Mouse (Mus musculus): ENCODE data around the gene Fuca1. TPM values are rescaled to one million over a fixed set of nuclear protein-coding genes. Genes with fewer than 3 reads are reported as not detected.

The Fuca1 gene
- polyA plus RNA-seq, 1 experiment = 47.9 TPM

DNA sequence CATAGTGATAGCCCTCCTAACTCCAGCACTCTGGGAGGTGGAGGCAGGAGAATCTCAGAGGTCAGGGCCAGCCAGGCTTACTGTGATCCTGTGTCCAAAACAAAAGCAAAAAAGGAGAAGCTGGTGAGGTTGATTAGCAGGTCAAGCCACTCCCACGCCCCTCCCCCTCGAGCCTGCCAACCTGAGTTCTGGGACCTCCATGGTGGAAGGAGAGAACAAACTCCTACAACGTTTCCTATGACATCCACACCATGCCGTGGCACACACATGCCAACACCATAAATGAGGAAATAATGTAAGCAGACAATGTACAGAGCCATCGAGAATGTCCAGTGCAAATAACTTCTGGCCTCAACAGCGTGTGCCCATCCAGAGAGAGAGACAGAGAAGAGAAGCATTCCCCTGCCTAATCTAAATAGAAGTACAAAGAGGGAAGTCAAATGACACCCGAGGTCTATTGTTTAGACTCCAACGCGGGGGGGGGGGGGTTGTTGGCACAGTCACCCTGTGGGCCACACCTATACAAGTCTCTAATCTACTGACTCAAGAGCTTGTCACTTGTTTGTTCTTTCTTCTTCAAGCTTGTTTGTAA is 44.4 kb upstream of the Fuca1 start:
- Histone ChIP-seq H3K27me3 (ENCODE audit: control insufficient read depth, insufficient read depth, low read length) (no peaks in the 10 kb centered on the region), H3K4me1 (ENCODE audit: control insufficient read depth, insufficient read depth, low read length) (peaks cover 4% of the 10 kb centered on the region; the same call in 1 of the 2 replicates), H3K27ac (ENCODE audit: insufficient read depth, low read length) (no peak overlapping the region), H3K4me3 (replicated peaks; ENCODE audit: insufficient read depth, low read depth, low read length) (peak overlapping the region; percentile 59)
- peak in 1 of 2 experiments; percentile 32 for DNase-seq
- no peak for TF ChIP-seq CTCF (IDR thresholded peaks at IDR 0.05; ENCODE audit: borderline replicate concordance, insufficient read depth, low read depth, low read length)
- TF ChIP-seq POLR2A (IDR thresholded peaks at IDR 0.05; ENCODE audit: borderline replicate concordance, insufficient read depth, low read length) = no peak
- WGBS = 18% methylated on average over 9 of the region's 9 CpGs

DNA sequence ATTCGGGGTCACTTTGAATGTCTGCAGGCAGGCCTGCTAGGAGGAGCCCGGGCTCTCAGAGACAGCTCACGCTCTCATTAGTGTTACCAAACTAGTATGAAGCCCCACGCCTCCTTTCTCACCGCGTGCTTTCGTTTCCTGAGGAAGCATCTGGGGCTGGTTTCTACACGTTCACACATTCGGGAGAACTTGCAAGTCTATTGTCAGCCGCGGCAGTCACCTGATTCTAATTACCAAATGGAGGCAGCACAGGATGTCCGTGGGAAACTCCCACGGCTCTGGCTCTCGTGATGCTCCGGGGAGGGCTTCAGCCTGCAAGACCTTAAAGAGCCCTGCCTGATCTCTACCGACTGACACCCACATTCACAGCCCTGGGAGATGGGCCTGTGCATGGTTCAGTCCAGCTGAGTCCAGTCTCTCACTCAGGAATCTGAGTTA is 43.9 kb upstream of the Fuca1 start:
- Histone ChIP-seq H3K27ac (ENCODE audit: insufficient read depth, low read length) (0 out of 2 replicates have a peak overlapping the region, but pooled peaks have one; percentile 4), H3K4me3 (replicated peaks; ENCODE audit: insufficient read depth, low read depth, low read length) (peak overlapping the region; percentile 59), H3K27me3 (ENCODE audit: control insufficient read depth, insufficient read depth, low read length) (no peaks in the 10 kb centered on the region), H3K4me1 (ENCODE audit: control insufficient read depth, insufficient read depth, low read length) (peaks cover 4% of the 10 kb centered on the region; the same call in 1 of the 2 replicates)
- DNase-seq = peak; percentile 59 to 60
- 3% methylated on average over 16 of the region's 16 CpGs for WGBS
- TF ChIP-seq CTCF (IDR thresholded peaks at IDR 0.05; ENCODE audit: borderline replicate concordance, insufficient read depth, low read depth, low read length) (no peak), POLR2A (IDR thresholded peaks at IDR 0.05; ENCODE audit: borderline replicate concordance, insufficient read depth, low read length) (no peak)

DNA sequence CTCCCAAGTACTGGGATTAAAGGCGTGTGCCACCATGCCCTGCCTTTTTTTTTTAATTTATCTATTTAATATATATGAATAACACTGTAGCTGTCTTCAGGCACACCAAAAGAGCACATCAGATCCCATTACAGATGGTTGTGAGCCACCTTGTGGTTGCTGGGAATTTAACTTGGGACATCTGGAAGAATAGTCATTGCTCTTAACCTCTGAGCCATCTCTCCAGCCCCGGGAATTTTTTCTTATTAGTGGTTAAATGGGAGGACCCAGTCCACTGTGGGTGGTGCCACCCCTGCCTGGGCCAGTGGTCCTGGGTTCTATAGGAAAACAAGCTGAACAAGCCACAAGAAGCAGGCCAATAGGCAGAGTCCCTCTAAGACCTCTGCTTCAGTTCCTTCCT is 42.8 kb upstream of the Fuca1 start:
- Histone ChIP-seq H3K4me3 (replicated peaks; ENCODE audit: insufficient read depth, low read depth, low read length) (no peak overlapping the region), H3K27ac (ENCODE audit: insufficient read depth, low read length) (no peak overlapping the region), H3K4me1 (ENCODE audit: control insufficient read depth, insufficient read depth, low read length) (peaks cover 4% of the 10 kb centered on the region; the same call in 1 of the 2 replicates), H3K27me3 (ENCODE audit: control insufficient read depth, insufficient read depth, low read length) (no peaks in the 10 kb centered on the region)
- TF ChIP-seq CTCF (IDR thresholded peaks at IDR 0.05; ENCODE audit: borderline replicate concordance, insufficient read depth, low read depth, low read length) (peak; percentile 17; the same call in 1 of the 2 replicates), POLR2A (IDR thresholded peaks at IDR 0.05; ENCODE audit: borderline replicate concordance, insufficient read depth, low read length) (no peak)
- no peak for DNase-seq
- WGBS = 62% methylated on average over 2 of the region's 2 CpGs

DNA sequence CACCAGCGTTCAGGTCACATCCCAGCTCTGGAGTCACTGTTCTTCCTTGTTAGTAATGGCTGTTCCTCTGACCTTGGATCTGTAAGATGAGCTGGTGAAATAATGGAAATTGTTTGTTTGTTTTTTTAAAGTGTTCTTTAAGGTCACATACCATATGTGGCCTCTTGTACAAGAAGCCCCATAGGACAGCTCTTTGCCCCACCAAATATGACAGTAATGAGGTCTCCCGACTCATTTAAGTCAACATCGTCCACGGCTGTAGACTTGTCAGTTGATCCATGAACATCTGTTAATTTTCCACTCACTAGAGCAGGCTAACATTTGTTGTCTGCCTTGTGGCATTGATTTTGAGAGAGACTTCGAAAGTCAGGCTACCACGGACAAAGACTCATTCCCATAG is 41.5 kb upstream of the Fuca1 start:
- Histone ChIP-seq H3K4me1 (ENCODE audit: control insufficient read depth, insufficient read depth, low read length) (peaks cover 4% of the 10 kb centered on the region; the same call in 1 of the 2 replicates), H3K27ac (ENCODE audit: insufficient read depth, low read length) (no peak overlapping the region), H3K27me3 (ENCODE audit: control insufficient read depth, insufficient read depth, low read length) (no peaks in the 10 kb centered on the region), H3K4me3 (replicated peaks; ENCODE audit: insufficient read depth, low read depth, low read length) (no peak overlapping the region)
- no peak for DNase-seq
- 47% methylated on average over 6 of the region's 6 CpGs for WGBS
- TF ChIP-seq POLR2A (IDR thresholded peaks at IDR 0.05; ENCODE audit: borderline replicate concordance, insufficient read depth, low read length) (no peak), CTCF (IDR thresholded peaks at IDR 0.05; ENCODE audit: borderline replicate concordance, insufficient read depth, low read depth, low read length) (no peak)

DNA sequence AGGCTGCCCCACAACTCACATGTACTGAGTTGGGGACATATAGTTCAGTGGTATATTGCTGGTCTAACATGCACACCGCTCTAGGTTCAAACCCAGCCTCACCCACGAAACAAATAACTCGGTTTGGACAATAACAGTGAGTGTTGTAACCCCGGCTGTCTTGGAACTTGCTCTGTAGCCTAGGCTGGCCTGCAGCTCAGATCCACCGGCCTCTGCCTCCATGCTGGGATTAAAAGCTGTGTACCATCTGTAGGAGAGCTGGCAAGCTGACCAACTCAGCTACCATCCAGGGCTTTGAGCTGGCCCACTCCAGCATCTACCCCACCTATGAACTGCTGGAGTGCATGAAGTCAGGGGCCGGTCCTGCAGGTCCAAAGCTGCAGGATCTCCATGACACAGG is 40.5 kb upstream of the Fuca1 start:
- H3K27me3 ChIP-seq (ENCODE audit: control insufficient read depth, insufficient read depth, low read length) = no peaks in the 10 kb centered on the region
- 72% methylated on average over 6 of the region's 6 CpGs for WGBS
- H3K27ac ChIP-seq (ENCODE audit: insufficient read depth, low read length) = no peak overlapping the region
- peaks cover 4% of the 10 kb centered on the region; the same call in 1 of the 2 replicates for H3K4me1 ChIP-seq (ENCODE audit: control insufficient read depth, insufficient read depth, low read length)
- no peak overlapping the region for H3K4me3 ChIP-seq (replicated peaks; ENCODE audit: insufficient read depth, low read depth, low read length)
- DNase-seq = no peak
- no peak for TF ChIP-seq CTCF (IDR thresholded peaks at IDR 0.05; ENCODE audit: borderline replicate concordance, insufficient read depth, low read depth, low read length)
- no peak for TF ChIP-seq POLR2A (IDR thresholded peaks at IDR 0.05; ENCODE audit: borderline replicate concordance, insufficient read depth, low read length)

DNA sequence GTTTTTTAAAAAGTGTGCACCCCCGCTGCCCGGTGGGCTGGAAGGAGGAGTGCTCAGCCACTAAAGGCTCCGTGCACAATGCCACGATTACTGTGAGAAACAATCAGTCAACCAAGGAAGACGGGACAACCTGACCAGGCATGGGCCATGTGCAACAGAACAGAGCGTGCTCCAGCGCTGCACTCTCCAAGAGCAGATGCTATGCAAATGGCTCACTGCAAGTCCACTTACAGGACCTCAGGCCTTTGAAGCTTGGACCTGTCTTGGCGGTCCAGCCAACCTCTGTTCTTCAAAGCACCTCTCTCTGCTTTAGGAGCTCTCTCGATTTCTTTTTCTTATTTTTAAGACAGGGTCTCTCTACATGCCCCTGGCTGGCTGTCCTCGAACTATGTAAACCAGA is 40.0 kb upstream of the Fuca1 start:
- peaks cover 4% of the 10 kb centered on the region; the same call in 1 of the 2 replicates for H3K4me1 ChIP-seq (ENCODE audit: control insufficient read depth, insufficient read depth, low read length)
- WGBS = 81% methylated on average over 10 of the region's 10 CpGs
- no peaks in the 10 kb centered on the region for H3K27me3 ChIP-seq (ENCODE audit: control insufficient read depth, insufficient read depth, low read length)
- no peak for DNase-seq
- TF ChIP-seq CTCF (IDR thresholded peaks at IDR 0.05; ENCODE audit: borderline replicate concordance, insufficient read depth, low read depth, low read length) (no peak), POLR2A (IDR thresholded peaks at IDR 0.05; ENCODE audit: borderline replicate concordance, insufficient read depth, low read length) (no peak)
- H3K4me3 ChIP-seq (replicated peaks; ENCODE audit: insufficient read depth, low read depth, low read length) = no peak overlapping the region
- no peak overlapping the region for H3K27ac ChIP-seq (ENCODE audit: insufficient read depth, low read length)

DNA sequence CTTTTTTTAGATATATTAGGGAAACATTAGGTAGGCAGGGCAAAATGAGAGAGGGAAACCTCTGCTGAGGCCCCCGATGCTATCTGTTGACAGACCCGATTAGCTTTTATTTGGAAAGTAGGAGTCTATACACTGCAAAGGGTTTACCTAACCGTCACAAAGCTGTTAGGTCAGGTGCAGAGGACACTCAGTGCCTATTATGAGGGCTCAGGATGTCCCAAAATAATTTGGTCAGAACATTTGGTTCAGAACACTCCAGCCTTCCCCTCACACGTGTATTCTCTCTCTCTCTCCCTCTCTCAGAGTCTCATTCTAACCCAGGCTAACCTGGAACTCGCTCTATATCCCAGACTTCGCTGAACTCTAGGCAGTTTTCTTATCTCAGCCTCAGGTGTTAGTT is 38.5 kb upstream of the Fuca1 start:
- Histone ChIP-seq H3K27me3 (ENCODE audit: control insufficient read depth, insufficient read depth, low read length) (no peaks in the 10 kb centered on the region), H3K27ac (ENCODE audit: insufficient read depth, low read length) (no peak overlapping the region), H3K4me1 (ENCODE audit: control insufficient read depth, insufficient read depth, low read length) (no peaks in the 10 kb centered on the region), H3K4me3 (replicated peaks; ENCODE audit: insufficient read depth, low read depth, low read length) (no peak overlapping the region)
- WGBS = 87% methylated on average over 6 of the region's 6 CpGs
- TF ChIP-seq POLR2A (IDR thresholded peaks at IDR 0.05; ENCODE audit: borderline replicate concordance, insufficient read depth, low read length) = no peak
- no peak for TF ChIP-seq CTCF (IDR thresholded peaks at IDR 0.05; ENCODE audit: borderline replicate concordance, insufficient read depth, low read depth, low read length)
- DNase-seq = no peak

DNA sequence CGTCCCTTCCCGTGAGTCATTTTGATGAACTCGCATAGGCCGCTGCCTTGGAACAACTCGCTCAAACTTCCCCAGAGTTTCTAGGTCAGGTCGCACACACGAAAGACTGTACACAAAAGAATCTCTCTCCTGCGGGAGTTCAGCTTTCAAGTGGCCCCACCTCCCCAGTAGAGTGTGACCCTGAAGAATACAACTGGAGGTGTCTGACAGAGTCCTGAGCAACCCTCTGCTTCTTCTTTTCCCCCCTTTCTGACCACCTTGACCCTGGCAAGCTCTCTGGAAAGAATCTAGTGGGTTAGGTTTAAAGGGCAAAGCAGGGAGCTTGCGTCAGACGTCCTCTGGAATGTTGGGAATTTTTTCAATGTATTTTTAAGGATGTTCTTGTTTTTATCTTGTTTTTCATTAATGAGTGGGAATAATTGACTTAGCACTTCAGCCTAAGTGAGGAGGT is 37.1 kb upstream of the Fuca1 start:
- DNase-seq = no peak
- Histone ChIP-seq H3K27ac (ENCODE audit: insufficient read depth, low read length) (no peak overlapping the region), H3K4me3 (replicated peaks; ENCODE audit: insufficient read depth, low read depth, low read length) (no peak overlapping the region), H3K27me3 (ENCODE audit: control insufficient read depth, insufficient read depth, low read length) (no peaks in the 10 kb centered on the region), H3K4me1 (ENCODE audit: control insufficient read depth, insufficient read depth, low read length) (no peaks in the 10 kb centered on the region)
- 44% methylated on average over 10 of the region's 10 CpGs for WGBS
- TF ChIP-seq POLR2A (IDR thresholded peaks at IDR 0.05; ENCODE audit: borderline replicate concordance, insufficient read depth, low read length) (no peak), CTCF (IDR thresholded peaks at IDR 0.05; ENCODE audit: borderline replicate concordance, insufficient read depth, low read depth, low read length) (no peak)

All from cerebellum, adult 2 months (tissue).